Mouse (Mus musculus) mouse embryonic stem cell (cell line): Measurements from ENCODE around the gene Myo9b.
"Not testable (repeated sequence)": the region's sequence is repeated elsewhere in the genome, so short reads cannot be mapped to it uniquely, and the experiment has no call there.

ENCODE experiments used
- in situ Hi-C, 2 experiments: fragments of 300-500 bp; cut with MboI; formaldehyde crosslinking; loops; 1 replicate in 1 of 2; 3 replicates in 1 of 2; pipeline ENCODE4 v1.14.3; 2019 to 2020; ENCODE audit warnings: low sequenced_read_pairs in 2 of 2, low pct_unique_long_range_greater_than_20kb in 1 of 2, mixed read lengths in 1 of 2; ENCODE audit not compliant: unreplicated experiment in 1 of 2

Myo9b gene

GRCm38 (mm10) chr8:71272286-71273150 lies at the start of gene Myo9b, which contains the start of gene Haus8:
Gene Myo9b (plus strand): TSS chr8:71272714.
Gene Haus8 (minus strand): TSS chr8:71272934.
- in situ Hi-C loops = no loop called here

- in situ Hi-C loops = loop anchor here in 1 of 2 experiments (5.0 to 25.0 kb wide), 2 partner anchors 563 to 1992 kb away; no protein-coding TSS in a partner anchor
Observed at GRCm38 (mm10) chr8:71224560-71224959, 48.0 kb upstream of the Myo9b start.

GRCm38 (mm10) chr8:71242757-71243156 lies 29.8 kb upstream of the Myo9b start:
- in situ Hi-C loops = no loop called here

GRCm38 (mm10) chr8:71248203-71248602 lies 24.3 kb upstream of the Myo9b start:
- in situ Hi-C loops = no loop called here

GRCm38 (mm10) chr8:71256545-71257232 lies 15.8 kb upstream of the Myo9b start:
- in situ Hi-C loops = no loop called here

GRCm38 (mm10) chr8:71261234-71261633 lies 11.3 kb upstream of the Myo9b start:
- in situ Hi-C loops = no loop called here

GRCm38 (mm10) chr8:71267690-71268089 lies 4.8 kb upstream of the Myo9b start:
- in situ Hi-C loops = loop anchor here (5.0 kb wide), 1 partner anchor 475 kb away; no protein-coding TSS in a partner anchor

GRCm38 (mm10) chr8:71268286-71268685 lies 4.2 kb upstream of the Myo9b start:
- in situ Hi-C loops = loop anchor here (5.0 kb wide), 1 partner anchor 474 kb away; no protein-coding TSS in a partner anchor

GRCm38 (mm10) chr8:71271630-71272029 lies 884 bp upstream of the Myo9b start:
- in situ Hi-C loops = no loop called here

GRCm38 (mm10) chr8:71273151-71273510 lies 617 bp downstream of the Myo9b start:
- in situ Hi-C loops = no loop called here

- in situ Hi-C loops = no loop called here
Observed at GRCm38 (mm10) chr8:71274478-71274877, 2.0 kb downstream of the Myo9b start.

GRCm38 (mm10) chr8:71276166-71276565 lies 3.7 kb downstream of the Myo9b start:
- in situ Hi-C loops = no loop called here

- in situ Hi-C loops = not testable (repeated sequence)
Observed at GRCm38 (mm10) chr8:71279409-71279808, 6.9 kb downstream of the Myo9b start.

- in situ Hi-C loops = not testable (repeated sequence)
Observed at GRCm38 (mm10) chr8:71281731-71282130, 9.2 kb downstream of the Myo9b start.

GRCm38 (mm10) chr8:71282621-71283020 lies 10.1 kb downstream of the Myo9b start:
- in situ Hi-C loops = no loop called here

GRCm38 (mm10) chr8:71286223-71286622 lies 13.7 kb downstream of the Myo9b start:
- in situ Hi-C loops = loop anchor here (5.0 kb wide), 1 partner anchor 461 kb away; no protein-coding TSS in a partner anchor

GRCm38 (mm10) chr8:71288441-71288949 lies 16.0 kb downstream of the Myo9b start:
- in situ Hi-C loops = loop anchor here (5.0 kb wide), 1 partner anchor 459 kb away; no protein-coding TSS in a partner anchor

- in situ Hi-C loops = loop anchor here (5.0 kb wide), 1 partner anchor 458 kb away; no protein-coding TSS in a partner anchor
Observed at GRCm38 (mm10) chr8:71289098-71289497, 16.6 kb downstream of the Myo9b start.

GRCm38 (mm10) chr8:71290211-71290610 lies 17.7 kb downstream of the Myo9b start:
- in situ Hi-C loops = no loop called here
